Mouse (Mus musculus): Measurements from ENCODE around the gene Oma1. TPM values are rescaled to one million over a fixed set of nuclear protein-coding genes. Genes with fewer than 3 reads are reported as not detected.
A peak's percentile ranks its signal among the peaks of the same experiment; 100 is the strongest.

The Oma1 gene
- total and polyA plus RNA-seq, 2 experiments from 2014 or later: 7.7 to 8.6 TPM

DNA sequence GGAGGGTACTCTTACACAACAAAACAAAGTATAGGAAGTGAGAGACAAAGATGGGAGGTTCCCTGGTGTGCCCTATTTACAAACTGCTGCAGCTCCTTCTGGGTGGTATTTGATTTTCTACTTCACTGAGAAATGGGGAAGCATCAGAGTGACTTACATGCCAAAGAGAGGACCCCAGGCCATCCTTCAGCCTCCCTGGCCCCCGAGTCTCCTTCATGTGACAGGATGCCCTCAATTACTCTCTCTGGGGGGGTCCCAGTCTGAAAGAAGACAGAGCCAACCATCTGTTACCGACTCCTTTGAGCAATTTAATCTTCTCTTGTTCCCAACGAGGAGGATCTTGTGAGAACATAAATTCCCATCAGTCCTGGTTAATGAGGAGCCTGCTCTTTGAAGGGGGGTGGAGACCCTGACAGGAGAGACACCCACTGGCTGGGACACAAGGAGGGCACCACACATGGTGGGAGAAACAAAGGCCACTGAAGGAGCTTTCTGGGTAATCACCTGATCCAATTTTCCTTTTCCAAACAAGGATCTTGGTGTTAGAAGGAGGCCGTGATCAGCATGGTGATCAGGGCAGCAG, 96.7 kb downstream of the Oma1 start:
- Histone ChIP-seq H3K9ac (replicated peaks; ENCODE audit: low read length, poor library complexity, severe bottlenecking) (no peak overlapping the region), H3K9me3 (ENCODE audit: low read length) (no peaks in the 10 kb centered on the region), H3K4me2 (ENCODE audit: low read depth, low read length, poor library complexity, severe bottlenecking) (no peak overlapping the region), H3K27ac (ENCODE audit: low read depth, low read length) (no peak overlapping the region), H3K4me1 (ENCODE audit: insufficient read depth, low read length) (no peaks in the 10 kb centered on the region), H3K27me3 (ENCODE audit: insufficient read depth, low read length) (no peaks in the 10 kb centered on the region), H3K36me3 (ENCODE audit: insufficient read depth, low read length) (no peaks in the 10 kb centered on the region), H3K4me3 (ENCODE audit: low read depth, low read length) (no peak overlapping the region)
- no peak for TF ChIP-seq CTCF (IDR thresholded peaks at IDR 0.05)
- ATAC-seq (ENCODE audit: low FRiP score): no peak
- 9% methylated on average over 4 of the region's 4 CpGs for WGBS
- DNase-seq (ENCODE audit: low spot score): peak; percentile 19

Other genes with a start within 250 kb of the Oma1 start
- 30.6 and 49.7 TPM in 2 replicates for gene Mier1, start 199.4 kb upstream of the Oma1 start, total RNA-seq (2014; rRNA removed)
- 25.3 and 32.8 TPM in 2 replicates for gene Mier1, start 199.4 kb upstream of the Oma1 start, polyA plus RNA-seq (2015; fragmentation: Nextera tagmentation; extraction: Ambion mirVana)
- gene Wdr78, start 199.3 kb upstream of the Oma1 start, total RNA-seq (2014; rRNA removed): 5.1 and 9.1 TPM in 2 replicates
- gene Wdr78, start 199.3 kb upstream of the Oma1 start, polyA plus RNA-seq (2015; fragmentation: Nextera tagmentation; extraction: Ambion mirVana): 2.1 and 2.8 TPM in 2 replicates
- gene Slc35d1, start 98.6 kb upstream of the Oma1 start, total RNA-seq (2014; rRNA removed): 2.7 and 4.3 TPM in 2 replicates
- gene Slc35d1, start 98.6 kb upstream of the Oma1 start, polyA plus RNA-seq (2015; fragmentation: Nextera tagmentation; extraction: Ambion mirVana): 4.7 and 5.0 TPM in 2 replicates
- gene 4921539E11Rik, start 22.9 kb upstream of the Oma1 start, total RNA-seq (2014; rRNA removed): not detected in 2 replicates
- gene 4921539E11Rik, start 22.9 kb upstream of the Oma1 start, polyA plus RNA-seq (2015; fragmentation: Nextera tagmentation; extraction: Ambion mirVana): not detected in 2 replicates

Measured in midbrain, postnatal 0 days (tissue).